Mouse (Mus musculus) gastrocnemius, postnatal 14 days (tissue): ENCODE measurements around the gene Ccl24. TPM values are rescaled to one million over a fixed set of nuclear protein-coding genes. Genes with fewer than 3 reads are reported as not detected.
"Not testable (repeated sequence)": the region's sequence is repeated elsewhere in the genome, so short reads cannot be mapped to it uniquely, and the experiment has no call there.

Experiments
- DNase-seq: peaks from one replicate; pipeline ENCODE4 v3.0.0; 2021; ENCODE audit warnings: mixed read lengths
- intact Hi-C: fragments of 180-260 bp; cut with DNase I; formaldehyde crosslinking; loops from one replicate; pipeline ENCODE4 v1.15.1; 2025; ENCODE audit warnings: low total_unique reads
- long read RNA-seq, 2 experiments: library from polyadenylated mRNA; stranded (forward); transcript quantifications; one replicate each; pipeline ENCODE4 v2.0.0; 2021
- total RNA-seq, 2 experiments: library from RNA; stranded (reverse); gene quantifications; 2 replicates each; pipeline ENCODE4 v1.2.3; 2021

Ccl24 gene
- 1 to 10 TPM; 1.1 to 1.7 TPM for total RNA-seq
- long read RNA-seq, experiment 1, partial matches to known transcripts, result 0 of 1 reads
- long read RNA-seq, experiment 1, other reads (novel, unspliced or antisense), result 1 of 1 reads
- long read RNA-seq, experiment 2, partial matches to known transcripts, result 0 of 1 reads
- long read RNA-seq, experiment 2, other reads (novel, unspliced or antisense), result 0 of 1 reads

DNA sequence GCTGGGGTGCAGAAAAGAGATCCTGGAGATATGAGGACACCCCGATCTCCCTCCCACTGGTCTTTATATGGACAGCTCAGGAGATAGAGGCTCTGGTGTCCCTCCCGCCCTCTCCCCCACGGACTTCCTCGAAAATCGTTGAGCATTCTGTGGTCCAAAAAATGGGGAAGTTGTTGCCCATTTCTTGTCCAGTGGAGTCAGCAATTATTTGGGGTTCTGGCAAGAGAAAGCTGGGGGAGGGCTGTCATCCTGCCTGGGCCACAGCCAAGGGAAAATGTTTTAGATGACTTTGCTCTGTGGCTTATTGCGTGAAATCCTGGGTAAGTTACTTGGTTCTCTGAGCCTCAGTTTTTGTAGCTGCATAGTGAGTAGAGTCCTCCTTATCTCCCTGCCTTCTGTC, at the start of gene Ccl24:
Gene Ccl24 (minus strand): TSS at position 44 of the 400 bp plus-strand sequence.
- DNase-seq, result no peak
- intact Hi-C loops, result no loop called here

DNA sequence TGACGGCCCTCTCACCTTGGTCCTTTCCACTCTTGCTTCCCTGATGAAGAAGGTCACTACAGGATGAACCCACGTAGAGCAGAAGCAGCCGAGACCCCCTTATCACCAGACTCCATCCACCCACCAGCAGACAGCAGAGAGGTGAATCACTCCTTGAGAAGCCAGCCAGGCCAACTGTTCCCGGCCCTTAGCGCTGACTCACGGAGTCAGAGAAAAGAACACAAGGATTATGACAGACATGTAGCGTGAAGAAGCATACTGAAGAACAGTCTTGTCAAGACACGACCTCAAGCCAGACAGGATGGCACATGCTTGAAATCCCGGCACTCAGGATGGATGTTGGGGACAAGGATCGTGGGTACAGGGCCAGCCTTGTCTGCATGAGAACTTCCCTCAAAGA, 48.9 kb upstream of the Ccl24 start:
- intact Hi-C loops, result no loop called here
- DNase-seq, result no peak

DNA sequence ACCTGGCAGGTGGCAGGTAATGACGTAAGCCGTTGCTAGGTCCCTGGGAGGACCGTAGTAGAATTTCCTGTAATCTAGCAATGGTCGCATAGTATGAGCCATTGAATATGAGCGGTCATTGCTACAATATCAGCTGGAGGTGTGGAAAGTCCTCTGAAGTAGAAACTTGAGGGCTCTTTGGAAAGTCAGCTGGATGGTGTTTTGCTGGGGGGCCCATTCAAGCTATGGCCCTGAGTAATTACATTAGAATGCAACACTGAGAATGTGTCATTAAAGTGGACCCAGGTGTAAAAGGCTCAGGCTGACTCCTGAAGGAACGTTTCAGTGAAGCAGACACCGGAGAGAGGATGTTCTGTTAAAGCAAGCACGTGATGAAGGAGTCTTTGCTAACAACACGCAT, 47.7 kb upstream of the Ccl24 start:
- intact Hi-C loops, result no loop called here
- DNase-seq, result no peak

DNA sequence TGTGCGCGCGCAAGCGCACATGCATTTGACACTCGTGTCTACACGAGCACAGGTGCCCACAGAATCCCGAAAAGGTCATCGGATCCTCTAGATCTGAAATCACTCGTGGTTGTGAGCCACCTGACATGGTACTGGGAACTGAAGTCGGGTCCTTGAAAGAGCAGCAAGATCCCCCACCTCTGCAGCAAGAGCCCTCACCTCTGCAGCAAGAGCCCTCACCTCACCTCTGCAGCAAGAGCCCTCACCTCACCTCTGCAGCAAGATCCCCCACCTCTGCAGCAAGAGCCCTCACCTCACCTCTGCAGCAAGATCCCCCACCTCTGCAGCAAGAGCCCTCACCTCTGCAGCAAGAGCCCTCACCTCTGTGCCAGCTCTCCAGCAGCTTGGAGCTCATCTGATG, 46.9 kb upstream of the Ccl24 start:
- not testable (repeated sequence) for DNase-seq
- intact Hi-C loops, result loop anchor here (5.0 to 10.0 kb wide), 2 partner anchors 143 to 245 kb away; no protein-coding TSS in a partner anchor

DNA sequence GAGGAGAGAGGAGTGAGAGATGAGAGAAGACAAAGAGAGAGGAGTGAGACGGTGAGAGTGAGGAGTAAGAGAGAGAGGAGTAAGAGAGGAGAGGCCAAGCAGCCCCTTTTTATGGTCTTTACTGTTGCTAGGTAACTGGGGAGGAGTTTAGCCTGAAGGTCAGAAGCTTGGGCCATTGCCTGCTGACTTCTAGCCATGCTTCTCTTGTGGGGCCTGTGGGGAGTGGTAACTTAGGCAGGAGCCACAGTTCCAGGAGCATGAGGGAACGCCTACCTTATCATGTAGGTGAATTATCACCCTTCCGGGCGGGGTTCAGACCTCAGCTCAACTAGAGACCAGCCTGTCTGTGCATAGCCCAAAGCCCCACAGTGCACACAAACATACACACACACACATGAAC, 36.9 kb upstream of the Ccl24 start:
- no peak for DNase-seq
- intact Hi-C loops, result loop anchor here (10.0 kb wide), 1 partner anchor 255 kb away; no protein-coding TSS in a partner anchor

DNA sequence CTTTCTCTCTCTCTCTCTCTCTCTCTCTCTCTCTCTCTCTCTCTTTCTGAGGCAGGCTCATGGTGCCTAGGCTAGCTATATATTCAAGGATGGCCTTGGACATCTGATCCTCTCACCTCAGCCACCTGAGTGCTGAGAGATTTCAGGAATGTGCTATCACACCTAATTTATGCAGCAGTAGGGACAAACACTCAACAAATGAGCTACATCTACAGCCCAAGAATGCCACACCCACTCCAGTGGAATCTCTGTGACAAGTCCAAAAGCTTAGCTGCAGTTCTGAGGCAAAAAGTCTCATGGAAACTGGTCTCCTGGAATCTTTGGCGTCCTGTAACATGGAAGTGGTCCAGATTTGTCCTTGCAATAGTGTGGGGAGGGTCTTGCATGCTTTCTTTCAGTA, 34.7 kb upstream of the Ccl24 start:
- no peak for DNase-seq
- intact Hi-C loops, result no loop called here

DNA sequence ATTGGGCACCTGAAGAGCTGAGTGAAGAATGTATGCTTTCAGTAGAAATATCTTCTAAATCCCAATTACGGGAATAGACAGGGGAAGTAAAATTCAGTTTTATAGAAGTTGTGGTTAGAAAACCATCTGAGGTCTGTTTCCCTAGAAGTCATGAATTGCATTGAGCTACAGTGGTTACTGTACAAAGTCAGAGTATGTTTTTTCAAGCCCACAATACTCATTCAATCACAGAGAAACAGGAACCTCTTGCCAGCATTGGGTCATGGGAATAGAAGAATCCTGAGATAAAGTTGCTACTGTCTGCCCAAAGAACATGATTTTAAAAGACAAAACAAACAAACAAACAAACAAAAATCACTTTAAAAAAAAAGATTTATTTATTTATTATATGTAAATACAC, 33.9 kb upstream of the Ccl24 start:
- DNase-seq, intact Hi-C loops: not testable (repeated sequence)

DNA sequence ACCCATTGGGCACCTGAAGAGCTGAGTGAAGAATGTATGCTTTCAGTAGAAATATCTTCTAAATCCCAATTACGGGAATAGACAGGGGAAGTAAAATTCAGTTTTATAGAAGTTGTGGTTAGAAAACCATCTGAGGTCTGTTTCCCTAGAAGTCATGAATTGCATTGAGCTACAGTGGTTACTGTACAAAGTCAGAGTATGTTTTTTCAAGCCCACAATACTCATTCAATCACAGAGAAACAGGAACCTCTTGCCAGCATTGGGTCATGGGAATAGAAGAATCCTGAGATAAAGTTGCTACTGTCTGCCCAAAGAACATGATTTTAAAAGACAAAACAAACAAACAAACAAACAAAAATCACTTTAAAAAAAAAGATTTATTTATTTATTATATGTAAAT, 31.8 kb upstream of the Ccl24 start:
- intact Hi-C loops, DNase-seq: not testable (repeated sequence)

DNA sequence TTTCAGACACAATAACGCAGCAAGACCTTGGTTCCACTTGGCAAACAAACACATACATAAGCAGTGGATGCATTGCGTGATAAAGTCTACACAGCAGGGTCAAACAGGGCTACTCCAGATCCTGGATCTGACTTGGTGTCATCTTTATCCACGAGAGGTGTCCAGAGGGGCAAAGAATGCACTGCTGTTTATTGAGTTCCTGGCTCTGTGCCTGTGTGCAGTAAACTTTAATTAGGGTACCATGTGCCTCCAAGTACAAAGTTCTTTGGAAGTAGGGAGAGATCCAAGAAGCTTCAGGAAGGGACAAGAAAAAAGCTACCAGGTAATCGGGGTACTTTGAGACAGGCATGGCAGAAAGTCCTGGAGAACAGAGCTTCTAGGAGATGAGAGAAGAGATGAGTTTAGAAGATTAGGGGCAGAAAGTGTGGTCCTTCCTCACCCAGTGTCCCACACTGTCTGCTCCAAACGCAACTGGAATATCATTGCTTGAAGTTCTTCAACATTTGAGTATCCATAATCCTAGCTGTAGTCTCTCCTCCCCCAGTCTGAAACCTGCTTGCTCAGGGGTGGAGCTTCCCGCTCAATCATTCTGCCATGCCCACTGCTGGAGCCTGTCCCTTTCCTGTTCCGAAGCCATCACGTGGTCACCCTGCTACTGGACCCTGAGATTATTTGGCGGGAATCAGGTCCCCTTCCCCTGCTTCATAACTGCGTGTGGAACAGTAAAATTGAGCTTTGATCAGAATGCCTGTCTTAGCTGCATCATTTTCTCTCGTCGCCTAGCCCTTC, 17.3 kb upstream of the Ccl24 start:
- no peak for DNase-seq
- intact Hi-C loops, result no loop called here

DNA sequence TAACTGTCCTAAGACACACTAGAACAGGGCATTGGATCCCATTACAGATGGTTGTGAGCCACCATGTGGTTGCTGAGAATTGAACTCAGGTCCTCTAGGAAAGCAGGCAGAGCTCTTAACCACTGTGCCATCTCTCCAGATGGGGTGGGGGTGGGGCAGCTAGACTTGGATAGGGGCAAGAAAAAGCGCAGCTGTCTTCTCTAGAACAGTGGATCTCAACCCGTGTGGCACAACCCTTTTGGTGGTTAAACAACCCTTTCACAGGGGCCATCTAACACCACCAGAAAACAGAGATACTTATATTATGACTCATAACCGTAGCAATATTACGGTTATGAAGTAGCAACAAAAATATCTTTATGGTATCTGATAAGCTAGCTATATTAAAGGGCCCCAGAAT, 14.9 kb upstream of the Ccl24 start:
- DNase-seq, result no peak
- intact Hi-C loops, result no loop called here

DNA sequence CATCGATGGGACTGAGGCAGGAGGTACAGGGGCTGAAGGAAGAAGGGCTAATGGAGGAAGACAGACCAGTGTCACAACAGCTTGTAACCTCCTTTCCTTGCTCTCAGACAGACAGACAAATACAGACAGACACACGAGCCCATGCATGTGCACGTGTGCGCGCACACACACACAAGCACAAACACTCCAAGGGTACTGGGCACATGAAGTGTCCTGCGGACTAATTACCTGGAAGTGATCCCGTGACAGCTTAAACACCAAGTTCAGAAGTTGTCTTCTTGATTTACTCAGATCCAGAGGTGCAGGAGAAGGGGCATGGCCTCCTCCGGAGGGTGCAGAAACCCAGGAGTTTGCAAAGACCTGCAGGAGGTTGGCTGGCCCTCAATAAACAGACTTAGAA, 12.8 kb upstream of the Ccl24 start:
- no peak for DNase-seq
- intact Hi-C loops, result no loop called here

DNA sequence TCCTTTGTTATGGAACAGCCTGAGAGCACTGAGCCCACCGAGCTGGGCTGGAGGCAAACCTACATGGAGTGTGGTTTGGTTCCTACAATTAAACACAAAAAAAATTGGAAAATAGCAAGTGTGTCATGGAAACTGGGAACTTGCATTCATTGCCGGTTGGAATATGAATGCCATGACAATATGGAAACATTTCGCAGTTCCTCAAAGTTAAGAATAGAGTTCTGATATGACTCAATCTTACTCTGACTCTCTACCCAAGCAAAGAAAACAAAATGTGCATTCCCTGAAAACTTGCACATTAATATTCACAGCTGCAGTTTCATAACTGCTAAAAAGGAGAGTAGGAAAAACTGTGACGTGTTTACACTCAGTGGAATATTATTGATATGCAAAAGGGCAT, 9.5 kb upstream of the Ccl24 start:
- intact Hi-C loops, result no loop called here
- DNase-seq, result no peak

DNA sequence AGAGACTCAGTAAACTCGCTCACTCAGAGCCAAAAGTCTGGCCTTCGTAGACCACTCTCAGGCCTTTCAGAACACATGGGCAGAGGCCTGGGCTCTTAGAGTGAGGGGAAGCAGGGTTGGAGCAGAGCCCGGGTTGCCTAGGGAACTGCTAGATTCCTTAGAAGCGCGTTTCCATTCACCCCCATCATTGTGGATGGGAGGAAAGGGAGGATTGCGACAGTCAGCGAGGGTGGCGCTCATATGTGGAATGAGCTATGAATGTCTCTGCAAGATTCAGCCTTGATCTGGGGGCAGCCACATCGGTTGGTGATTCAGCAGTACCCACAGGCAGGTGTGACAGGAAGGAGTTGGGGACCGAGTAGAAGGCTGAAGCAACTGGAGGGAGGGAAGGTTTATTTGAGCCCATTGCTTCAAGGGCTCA, 6.5 kb upstream of the Ccl24 start:
- no peak for DNase-seq
- intact Hi-C loops, result no loop called here

DNA sequence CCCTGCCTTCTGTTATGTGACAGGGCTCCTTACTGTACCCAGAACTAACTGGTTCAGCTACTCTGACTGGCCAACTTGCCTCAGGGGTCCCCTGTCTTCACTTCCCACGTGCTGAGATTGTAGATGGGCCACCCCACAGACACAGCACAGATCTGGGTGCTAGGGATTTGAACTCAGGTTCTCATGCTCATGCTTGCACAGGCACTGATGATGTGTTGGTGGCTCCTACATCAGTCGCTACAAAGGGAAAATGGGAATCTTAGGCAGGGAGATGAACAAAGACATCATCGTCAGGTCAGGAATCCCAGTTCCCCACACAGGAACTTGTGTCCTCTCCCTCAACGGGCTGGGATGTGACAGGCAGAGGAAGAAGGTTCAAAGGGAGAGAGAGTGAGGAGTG, 3.2 kb upstream of the Ccl24 start:
- intact Hi-C loops, result no loop called here

DNA sequence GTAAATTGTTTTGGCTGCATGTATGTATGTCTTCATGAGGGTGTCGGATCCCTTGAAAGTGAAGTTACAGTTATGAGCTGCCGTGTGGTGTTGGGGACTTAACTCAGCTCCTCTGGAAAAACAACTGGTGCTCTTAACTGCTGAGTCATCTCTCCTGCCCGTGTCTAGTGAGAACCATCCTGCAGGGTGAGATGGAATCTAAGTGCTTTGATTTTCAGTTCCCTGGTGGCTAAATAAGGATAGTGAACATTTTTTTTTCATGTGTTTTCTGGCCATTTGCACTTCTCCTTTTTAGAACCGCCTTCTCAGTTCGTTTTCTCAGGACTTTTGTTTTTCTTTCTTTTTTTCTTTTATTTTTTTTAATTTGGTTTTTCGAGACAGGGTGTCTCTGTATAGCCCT, 4.2 kb downstream of the Ccl24 start:
- no peak for DNase-seq
- intact Hi-C loops, result no loop called here

More for the DNA sequence above, 3.2 kb upstream of the Ccl24 start:
- DNase-seq, result no peak

DNA sequence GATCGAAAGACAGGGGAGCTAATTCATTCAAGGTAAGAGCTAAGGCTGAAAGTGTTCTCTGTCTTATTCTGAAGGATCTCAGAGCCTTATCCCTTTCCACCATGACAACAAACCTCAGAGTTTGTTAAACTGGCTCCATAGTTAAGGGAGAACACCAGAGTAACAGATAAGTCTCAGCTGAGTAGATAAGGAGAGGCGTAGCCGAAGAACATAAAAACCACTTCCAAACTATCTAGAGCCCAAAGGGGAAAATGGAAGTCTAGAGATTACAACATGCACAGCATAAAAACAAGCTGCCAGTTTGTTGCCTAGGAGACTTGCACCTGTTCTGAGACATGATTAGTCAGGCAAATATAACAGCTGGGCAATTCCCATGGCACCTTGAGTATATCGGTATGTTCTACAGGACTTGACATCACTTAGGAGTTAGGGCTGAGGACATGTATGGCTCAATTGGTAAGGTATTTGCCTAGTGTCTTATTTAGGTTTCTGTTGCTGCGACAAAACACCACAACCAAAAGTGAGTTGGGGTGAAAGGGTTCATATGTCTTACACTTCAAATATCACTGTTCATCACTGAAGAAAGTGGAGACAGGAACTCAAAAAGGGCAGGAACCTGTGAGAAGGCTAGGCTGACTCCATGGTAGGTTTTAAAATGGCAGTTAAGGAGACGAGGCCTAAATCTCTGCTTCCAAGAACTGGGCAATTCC, 5.1 kb downstream of the Ccl24 start:
- intact Hi-C loops, result no loop called here
- DNase-seq, result no peak

DNA sequence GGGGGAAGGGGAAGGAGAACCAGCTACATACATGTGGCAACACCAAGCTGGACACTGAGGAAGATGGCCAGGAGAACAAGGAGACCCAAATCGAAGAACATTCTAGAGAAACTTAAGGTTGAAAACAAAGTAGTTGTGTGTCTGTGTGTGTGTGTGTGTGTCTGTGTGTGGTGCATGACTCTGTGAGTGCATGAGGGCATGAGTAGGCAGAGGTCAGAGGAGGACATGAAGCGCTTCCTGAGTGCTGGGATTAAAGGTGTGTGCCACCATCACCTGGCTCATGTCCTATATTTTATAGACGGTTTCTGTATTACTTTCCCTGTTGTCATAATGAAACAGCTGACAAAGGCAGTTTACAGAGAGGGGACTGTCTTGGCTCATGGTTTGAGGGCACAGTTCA, 9.4 kb downstream of the Ccl24 start, which contains the start of gene Ccl26:
Gene Ccl26 (minus strand): TSS at position 101 of the 400 bp plus-strand sequence.
- DNase-seq, result no peak
- intact Hi-C loops, result no loop called here

DNA sequence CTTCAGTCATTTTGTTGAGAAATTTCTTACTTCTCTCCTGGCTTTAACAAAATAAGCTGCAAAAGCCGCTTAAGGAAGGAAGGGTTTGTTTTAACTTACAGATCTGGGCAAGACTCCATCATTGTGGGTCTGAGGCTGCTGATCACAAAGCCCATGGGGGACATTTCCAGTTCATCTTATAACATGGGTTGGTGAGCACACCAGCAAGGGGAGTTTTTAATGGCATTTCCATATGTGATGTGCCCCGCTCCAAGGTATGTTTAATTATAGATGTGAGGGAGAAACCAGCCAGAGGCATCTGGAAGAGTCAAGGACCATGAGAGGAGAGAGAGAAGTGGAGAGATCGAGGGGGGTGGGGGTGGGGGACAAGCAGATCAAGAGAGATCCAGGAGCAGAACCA, 15.2 kb downstream of the Ccl24 start:
- intact Hi-C loops, result no loop called here
- no peak for DNase-seq

DNA sequence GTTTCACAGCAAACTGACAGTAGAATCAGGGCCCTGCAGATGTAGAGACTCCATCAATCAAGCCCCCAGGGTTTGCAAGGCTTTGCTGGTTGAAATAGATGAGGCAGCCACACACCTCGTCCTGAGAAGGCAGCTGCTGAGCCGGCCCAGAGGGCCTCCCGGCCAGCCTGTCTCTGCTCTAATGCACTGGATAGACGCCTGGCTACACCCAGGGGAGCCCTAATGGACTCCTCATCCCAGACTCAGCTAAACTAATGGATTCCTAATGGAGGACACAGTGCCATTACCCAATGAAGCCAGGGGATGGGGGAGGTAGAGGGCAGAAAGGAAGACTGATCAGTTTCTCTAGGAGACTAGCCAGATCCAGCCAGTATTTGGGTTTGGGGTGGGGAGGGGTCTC, 15.8 kb downstream of the Ccl24 start:
- DNase-seq, result peak; percentile 68
- intact Hi-C loops, result no loop called here

DNA sequence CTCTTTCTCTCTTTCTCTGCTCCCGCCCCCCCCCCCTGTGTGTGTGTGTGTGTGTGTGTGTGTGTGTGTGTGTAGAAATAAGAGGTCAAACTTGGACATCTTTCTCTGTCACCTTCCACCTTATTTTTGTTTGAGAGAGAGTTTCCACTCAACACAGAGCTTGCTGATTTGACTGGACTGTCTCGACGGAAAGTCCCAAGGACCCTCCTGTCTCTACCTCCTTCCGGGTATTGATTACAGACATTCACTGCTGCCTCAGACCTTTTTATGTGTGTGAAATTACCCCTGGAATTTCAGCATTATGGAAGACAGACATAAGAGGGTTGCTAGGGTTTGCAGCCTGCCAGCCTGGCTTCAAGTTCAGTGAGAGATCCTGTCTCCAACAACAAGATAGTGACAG, 16.6 kb downstream of the Ccl24 start:
- intact Hi-C loops, result no loop called here
- no peak for DNase-seq

DNA sequence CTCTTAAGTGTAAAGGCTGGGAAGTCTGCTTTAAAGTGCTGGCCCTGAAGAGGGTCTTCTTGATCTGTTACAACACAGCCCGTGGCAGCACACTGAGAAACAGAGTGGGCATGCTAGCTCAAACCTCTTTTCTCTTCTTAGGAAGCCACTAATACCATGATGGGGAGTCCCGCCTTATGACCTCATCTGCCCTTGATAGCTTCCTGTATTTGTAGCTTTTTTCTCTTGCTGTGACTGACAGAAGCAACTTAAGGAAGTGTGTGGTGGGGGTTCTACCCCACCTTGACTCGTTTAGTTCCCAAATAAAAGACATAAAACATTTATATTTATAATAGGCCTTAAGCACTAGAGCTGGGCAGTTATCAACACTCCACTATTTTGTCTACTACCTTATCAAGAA, 21.3 kb downstream of the Ccl24 start:
- no peak for DNase-seq
- intact Hi-C loops, result no loop called here
